ENCODE assay signal across 9 mouse cellular contexts in the genomic region with DNA sequence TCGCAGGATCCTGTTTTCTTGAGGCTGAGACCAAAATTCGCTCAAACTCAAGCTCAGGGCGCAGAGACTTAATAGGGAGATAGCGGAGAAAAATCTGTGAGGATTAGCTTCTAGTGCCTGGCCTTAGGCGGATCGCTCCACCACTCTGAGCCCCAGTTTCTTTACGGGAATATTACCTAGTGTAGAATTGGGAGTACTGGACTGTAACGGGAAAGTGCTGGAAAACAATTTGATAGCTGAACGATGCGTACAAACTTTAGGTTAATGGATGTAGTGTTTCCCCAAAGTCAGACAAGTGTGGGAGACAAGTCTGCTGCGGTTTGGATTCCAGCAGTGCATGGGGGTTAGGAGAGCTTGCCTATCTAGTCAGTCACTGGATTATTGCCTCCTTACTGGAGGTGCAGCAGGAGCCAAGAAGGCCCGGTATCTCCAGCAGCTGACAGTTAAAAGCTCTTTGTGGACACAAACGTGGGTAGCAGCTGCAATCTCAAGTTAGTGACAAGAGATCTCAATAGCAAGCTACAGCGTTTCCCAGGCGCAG. TPM values are rescaled to one million over a fixed set of nuclear protein-coding genes. Genes with fewer than 3 reads are reported as not detected.
A peak's percentile ranks its signal among the peaks of the same experiment; 100 is the strongest.
DNase-seq lines count a peak whose midpoint lies in the region; ATAC-seq lines count a peak whose summit lies in the region.
"Had no signal": no experiment of that assay in that cellular context is flagged by ENCODE, and none has a peak within 500 bp of the region (broad histone marks: within the 10 kb centered on the region; RNA-seq: fewer than 3 reads in every experiment).

A gene (minus strand): TSS at position 101 of the 541 bp plus-strand sequence.

- peak within 1 kb of the TSS; percentile 73 for H3K27ac ChIP-seq in kidney, embryonic 14.5 days (ENCODE audit: low read depth, low read length)
- H3K27ac ChIP-seq in brown adipose tissue, adult 24 weeks (replicated peaks; ENCODE audit: low read depth, low read length), result peak within 1 kb of the TSS; percentile 63
- peak within 1 kb of the TSS; percentile 84 for H3K27ac ChIP-seq in limb, embryonic 13.5 days
- no peak within 1 kb of the TSS for H3K27ac ChIP-seq in neural tube, embryonic 11.5 days (ENCODE audit: low read depth, low read length)

- DNase-seq in kidney, adult 9 months, result no peak
- peak in 1 of 2 experiments; percentile 21 for DNase-seq in gastrocnemius, postnatal 4 days (ENCODE audit: low spot score in 2 of 2)
- DNase-seq in neural tube, embryonic 11.5 days (ENCODE audit: low spot score), result peak; percentile 35
- no peak for DNase-seq in T-cell, adult 2 months (ENCODE audit: low spot score)
- DNase-seq in natural killer cell, adult 2 months (ENCODE audit: low spot score in 2 of 2), result no peak

- no peaks in the 10 kb centered on the region for H3K9me3 ChIP-seq in kidney, embryonic 14.5 days (ENCODE audit: control insufficient read depth, low read length)
- H3K9me3 ChIP-seq in limb, embryonic 13.5 days, result no peaks in the 10 kb centered on the region
- no peaks in the 10 kb centered on the region for H3K9me3 ChIP-seq in neural tube, embryonic 11.5 days (ENCODE audit: control insufficient read depth, low read length)

- H3K27me3 ChIP-seq in kidney, embryonic 14.5 days (ENCODE audit: control insufficient read depth, insufficient read depth, low read length), result no peaks in the 10 kb centered on the region
- no peaks in the 10 kb centered on the region for H3K27me3 ChIP-seq in limb, embryonic 13.5 days
- no peaks in the 10 kb centered on the region for H3K27me3 ChIP-seq in neural tube, embryonic 11.5 days (ENCODE audit: control insufficient read depth, insufficient read depth, low read length)
- H3K27me3 ChIP-seq: Patski had no signal

- no peaks in the 10 kb centered on the region for H3K36me3 ChIP-seq in kidney, embryonic 14.5 days (ENCODE audit: control insufficient read depth, insufficient read depth, low read length)
- H3K36me3 ChIP-seq in limb, embryonic 13.5 days, result peaks cover 14% of the 10 kb centered on the region
- H3K36me3 ChIP-seq in neural tube, embryonic 11.5 days (ENCODE audit: control insufficient read depth, insufficient read depth, low read length), result no peaks in the 10 kb centered on the region

- WGBS in kidney, embryonic 14.5 days, result 8% methylated on average over 15 of the region's 15 CpGs
- WGBS in limb, embryonic 13.5 days, result 7% methylated on average over 15 of the region's 15 CpGs
- WGBS in neural tube, embryonic 11.5 days, result 8% methylated on average over 15 of the region's 15 CpGs

- peaks cover 17% of the 10 kb centered on the region; the same call in 1 of the 2 replicates for H3K4me1 ChIP-seq in kidney, embryonic 14.5 days (ENCODE audit: control insufficient read depth, insufficient read depth, low read length)
- H3K4me1 ChIP-seq in brown adipose tissue, adult 24 weeks (ENCODE audit: control insufficient read depth, insufficient read depth, insufficient read length, low read length), result peaks cover 3% of the 10 kb centered on the region; the same call in 1 of the 2 replicates
- peaks cover 30% of the 10 kb centered on the region for H3K4me1 ChIP-seq in limb, embryonic 13.5 days
- peaks cover 8% of the 10 kb centered on the region for H3K4me1 ChIP-seq in neural tube, embryonic 11.5 days (ENCODE audit: control insufficient read depth, insufficient read depth, low read length)

- peak within 1 kb of the TSS; percentile 49 for H3K4me3 ChIP-seq in kidney, embryonic 14.5 days (ENCODE audit: low read length)
- peak within 1 kb of the TSS; percentile 63 for H3K4me3 ChIP-seq in brown adipose tissue, adult 24 weeks (ENCODE audit: insufficient read depth, low read depth, low read length)
- H3K4me3 ChIP-seq in limb, embryonic 13.5 days, result peak within 1 kb of the TSS; percentile 52
- H3K4me3 ChIP-seq in neural tube, embryonic 11.5 days (ENCODE audit: low read depth, low read length), result peak within 1 kb of the TSS; percentile 37

- ATAC-seq in kidney, embryonic 14.5 days (ENCODE audit: low FRiP score, low TSS enrichment), result peak; percentile 22; the same call in 1 of the 2 replicates
- peak; percentile 21; the same call in 1 of the 2 replicates for ATAC-seq in limb, embryonic 13.5 days (ENCODE audit: low FRiP score, low read depth)
- ATAC-seq in neural tube, embryonic 11.5 days (ENCODE audit: insufficient read depth, low FRiP score, low TSS enrichment), result no peak
- ATAC-seq: Patski had no signal

- peak within 1 kb of the TSS; percentile 74 for H3K9ac ChIP-seq in kidney, embryonic 14.5 days (ENCODE audit: low read depth, low read length)
- H3K9ac ChIP-seq in limb, embryonic 13.5 days, result peak within 1 kb of the TSS; percentile 87
- H3K9ac ChIP-seq in neural tube, embryonic 11.5 days (ENCODE audit: low read length), result peak within 1 kb of the TSS; percentile 73

- peak within 1 kb of the TSS; percentile 79 for H3K4me2 ChIP-seq in kidney, embryonic 14.5 days (replicated peaks; ENCODE audit: low read depth, low read length)
- peak within 1 kb of the TSS; percentile 80 for H3K4me2 ChIP-seq in limb, embryonic 13.5 days (replicated peaks)
- peak within 1 kb of the TSS; percentile 67 for H3K4me2 ChIP-seq in neural tube, embryonic 11.5 days (ENCODE audit: low read depth)

RNA-seq across cellular contexts. Expression of the gene that starts here (rescaled TPM):
- polyA plus RNA-seq in kidney, embryonic 14.5 days (2014; fragmentation: Nextera tagmentation; extraction: Ambion mirVana), result 52.1 and 56.2 TPM in 2 replicates
- 4.6 and 13.0 TPM in 2 replicates for polyA plus RNA-seq in brown adipose tissue, adult 24 weeks (2012; ENCODE audit: insufficient read depth, insufficient read length, missing spikeins)
- total RNA-seq in gastrocnemius, postnatal 4 days (2021), result 10 to 100 TPM; 38.8 to 41.9 TPM
- 88.5 and 89.8 TPM in 2 replicates for polyA plus RNA-seq in limb, embryonic 13.5 days (2015; fragmentation: Nextera tagmentation; extraction: Ambion mirVana)
- polyA plus RNA-seq in neural tube, embryonic 11.5 days (2014; fragmentation: Nextera tagmentation; extraction: Ambion mirVana), result 51.3 and 51.7 TPM in 2 replicates
- polyA plus RNA-seq: Patski had no signal
